Mouse (Mus musculus) frontal cortex, postnatal 14 days (tissue): ENCODE results near the gene Utp20.
"Not testable (repeated sequence)": the region's sequence is repeated elsewhere in the genome, so short reads cannot be mapped to it uniquely, and the experiment has no call there.

Source experiments
- DNase-seq, 2 experiments: peaks; one replicate each; pipeline ENCODE4 v3.0.0; 2022; ENCODE audit warnings: low spot score in 2 of 2

Utp20 gene

DNA sequence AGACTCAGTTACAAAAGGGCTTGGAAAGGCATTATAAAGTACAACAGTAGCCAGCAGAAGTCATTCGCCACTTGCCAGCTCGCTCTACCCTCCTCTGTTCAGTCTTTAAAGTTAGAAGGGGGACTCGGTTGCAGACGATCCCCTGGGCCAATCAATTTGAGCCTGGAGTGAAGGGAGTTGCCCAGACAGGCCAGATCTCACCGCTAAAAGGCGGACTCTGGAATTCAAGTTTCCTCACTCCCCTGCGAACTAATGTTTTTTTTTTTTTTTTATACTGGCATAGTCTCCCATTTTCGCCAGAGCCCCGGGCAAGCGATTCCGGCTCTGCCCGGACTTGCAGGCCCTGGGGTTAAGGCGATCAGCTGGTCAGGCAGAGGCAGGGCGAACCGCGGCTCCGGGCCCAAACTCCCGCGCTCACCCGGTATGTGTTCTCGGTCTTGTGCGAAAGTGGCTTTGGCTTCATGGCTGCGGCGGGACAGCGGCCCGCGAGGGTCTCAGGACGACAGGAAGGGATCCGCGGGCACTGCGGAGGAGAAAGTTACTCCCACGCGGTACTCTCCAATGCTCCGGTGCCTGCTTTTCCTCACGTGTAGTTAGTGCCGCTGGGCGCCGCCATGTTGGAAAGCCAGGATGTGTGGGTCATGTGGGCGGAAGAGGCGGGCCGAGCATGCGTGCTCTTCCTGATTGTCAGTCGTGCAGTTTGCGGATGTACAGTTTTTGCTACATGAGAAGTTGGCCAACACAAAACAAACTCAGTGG lies at the start of gene Utp20:
Gene Utp20 (minus strand): TSS at position 617 of the 759 bp plus-strand sequence.
- DNase-seq = peak; percentile 68 to 79

DNA sequence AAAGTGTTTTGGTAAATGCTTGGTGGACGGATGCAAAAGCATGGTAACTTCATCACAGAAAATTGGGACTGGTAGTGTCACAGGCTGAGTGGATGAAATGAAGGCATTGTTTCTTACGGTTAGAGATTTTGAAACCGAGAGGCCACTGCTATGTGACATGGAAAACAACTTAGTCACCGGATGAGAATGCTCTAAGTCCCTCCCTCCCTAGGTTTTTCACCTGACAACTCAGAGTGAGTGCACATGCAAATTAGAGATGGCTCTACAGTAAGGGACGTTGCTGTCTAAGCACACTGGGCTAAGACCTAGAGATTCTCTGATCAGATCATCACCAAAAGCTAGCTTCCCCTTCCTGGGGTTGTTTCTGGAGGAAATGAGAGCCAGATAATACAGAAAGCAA lies 48.3 kb upstream of the Utp20 start:
- no peak for DNase-seq

DNA sequence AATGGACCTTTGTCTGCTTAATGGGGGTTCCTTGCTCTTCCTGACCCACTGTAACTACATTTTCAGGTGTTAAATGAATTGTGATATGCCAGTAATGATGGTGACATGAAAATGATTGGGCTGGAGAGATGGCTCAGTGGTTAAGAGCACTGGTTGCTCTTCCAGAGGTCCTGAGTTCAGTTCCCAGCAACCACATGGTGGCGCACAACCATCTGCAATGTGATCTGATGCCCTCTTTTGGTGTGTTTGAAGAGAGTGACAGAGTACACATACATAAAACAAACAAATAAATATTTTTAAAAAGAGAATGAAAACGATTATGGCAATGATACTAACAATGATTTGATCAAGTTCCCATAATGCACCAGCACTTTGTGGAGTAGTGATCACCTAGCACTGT lies 39.4 kb upstream of the Utp20 start:
- no peak for DNase-seq

DNA sequence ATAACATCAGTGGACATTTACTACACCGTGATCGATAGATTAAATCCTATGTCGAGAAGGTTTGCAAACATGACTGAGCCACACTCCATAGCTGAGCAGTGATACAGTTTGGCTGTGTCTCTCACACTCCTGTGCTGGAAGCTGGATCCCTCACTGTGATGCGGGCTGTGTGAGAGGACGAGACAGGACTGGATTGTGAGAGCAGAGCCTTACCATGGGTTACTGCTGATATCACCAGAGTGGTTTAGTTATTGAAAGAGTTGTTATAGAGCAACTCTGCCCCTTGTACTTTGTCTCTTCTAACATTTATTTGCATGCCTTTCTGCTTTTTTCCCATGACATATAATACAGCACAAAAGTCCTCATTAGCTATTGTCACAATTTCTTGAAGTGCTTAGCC lies 35.7 kb upstream of the Utp20 start:
- DNase-seq = no peak

DNA sequence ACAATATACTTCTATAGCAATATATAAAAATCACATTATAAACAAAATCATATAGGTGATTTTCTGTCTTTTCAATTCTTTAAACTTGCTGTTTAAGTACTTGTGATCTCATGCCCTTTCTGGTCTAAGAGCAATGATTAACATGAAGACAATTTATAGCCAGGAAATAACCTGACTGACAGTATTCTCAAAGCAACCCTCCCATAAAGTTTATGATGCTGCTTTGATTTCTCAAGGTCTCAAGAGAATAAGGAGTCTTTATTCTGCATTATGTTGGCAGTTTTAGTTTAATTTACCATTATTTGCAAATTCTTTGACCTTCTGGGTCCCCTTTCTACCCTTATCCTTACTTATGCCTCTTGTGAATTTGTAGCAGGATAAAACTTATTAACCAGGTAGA lies 34.8 kb upstream of the Utp20 start:
- DNase-seq = no peak

DNA sequence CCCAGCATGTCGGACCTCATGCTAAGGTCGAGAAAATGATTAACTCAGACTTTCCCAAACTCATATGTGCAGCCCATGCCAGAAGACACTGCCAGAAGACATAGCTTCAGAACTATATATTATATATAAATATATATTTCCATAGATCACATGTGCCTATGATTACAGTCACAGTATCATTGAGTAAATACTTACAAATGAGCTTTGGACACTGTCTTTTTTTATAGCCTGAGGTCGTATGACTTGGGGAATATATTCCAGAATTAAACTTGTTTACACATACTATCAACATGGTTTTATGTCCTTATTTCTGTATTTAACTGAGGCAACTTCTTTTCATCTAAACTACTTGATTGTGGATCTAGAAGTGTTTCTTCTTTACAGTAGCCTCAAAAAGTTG lies 34.3 kb upstream of the Utp20 start:
- no peak for DNase-seq

DNA sequence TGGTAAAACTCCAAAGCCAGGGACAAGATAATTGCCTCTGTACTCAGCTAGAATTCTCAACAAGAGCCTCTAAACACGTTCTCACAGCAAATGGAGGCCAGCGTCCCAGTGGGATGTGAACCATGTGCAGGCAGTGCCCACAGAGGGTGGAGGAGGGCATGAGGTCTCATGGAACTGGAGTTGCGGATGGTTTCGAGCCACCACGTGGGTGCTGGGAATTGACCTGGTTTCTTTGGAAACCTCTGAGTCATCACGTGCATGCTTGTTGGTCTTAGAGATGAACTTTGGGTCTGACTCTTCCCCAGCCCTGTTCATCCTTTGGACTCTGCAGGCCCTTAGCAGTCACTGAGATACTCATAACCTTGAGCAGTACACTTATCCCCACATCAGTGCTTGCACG lies 26.7 kb upstream of the Utp20 start:
- DNase-seq = no peak

DNA sequence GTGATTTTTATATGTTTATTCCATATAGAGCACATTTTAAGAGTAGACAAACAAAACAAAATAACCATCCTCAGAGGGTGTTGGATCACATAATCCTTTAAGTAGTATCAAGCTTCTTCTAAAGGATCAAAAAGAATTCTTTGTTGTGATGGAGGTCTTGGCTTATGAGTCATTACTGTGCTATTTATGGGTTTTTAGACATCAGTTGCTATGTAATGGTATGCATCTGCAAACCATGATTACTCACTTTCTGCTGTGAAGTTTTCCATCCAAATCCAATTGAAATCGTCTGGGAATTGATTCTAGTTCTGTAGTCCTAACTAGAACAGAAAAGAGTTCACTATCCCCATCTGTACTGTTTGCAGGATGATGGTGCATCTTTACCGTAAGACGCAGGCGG lies 23.4 kb upstream of the Utp20 start:
- DNase-seq = no peak

DNA sequence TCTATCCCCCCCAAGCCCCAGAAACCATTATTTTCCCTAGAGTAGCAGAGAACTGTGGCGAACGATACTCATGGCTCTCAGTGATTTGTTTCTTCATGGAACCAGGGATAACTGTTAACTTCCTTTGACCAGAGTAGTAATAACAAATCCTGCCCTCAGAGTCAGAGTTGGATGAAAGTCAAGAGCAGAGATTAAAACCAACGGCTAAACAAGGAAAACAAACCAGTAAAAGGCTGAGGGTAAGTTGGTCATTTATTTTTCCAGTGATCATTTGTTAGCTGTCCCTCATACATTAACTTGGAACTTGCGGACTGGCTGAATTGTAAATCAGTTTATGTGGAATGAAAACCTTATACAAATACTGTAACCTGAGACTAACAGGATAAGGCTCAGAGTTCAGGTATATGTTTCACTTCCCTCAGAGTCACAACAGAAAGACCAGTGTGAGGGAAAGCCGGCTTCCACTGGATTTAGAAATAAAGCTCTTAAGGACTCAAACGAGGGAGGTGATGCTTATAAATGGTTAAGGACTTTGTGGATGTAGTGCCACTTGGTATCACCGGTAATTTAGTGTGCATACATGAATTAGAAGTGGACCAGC lies 22.4 kb upstream of the Utp20 start:
- no peak for DNase-seq

DNA sequence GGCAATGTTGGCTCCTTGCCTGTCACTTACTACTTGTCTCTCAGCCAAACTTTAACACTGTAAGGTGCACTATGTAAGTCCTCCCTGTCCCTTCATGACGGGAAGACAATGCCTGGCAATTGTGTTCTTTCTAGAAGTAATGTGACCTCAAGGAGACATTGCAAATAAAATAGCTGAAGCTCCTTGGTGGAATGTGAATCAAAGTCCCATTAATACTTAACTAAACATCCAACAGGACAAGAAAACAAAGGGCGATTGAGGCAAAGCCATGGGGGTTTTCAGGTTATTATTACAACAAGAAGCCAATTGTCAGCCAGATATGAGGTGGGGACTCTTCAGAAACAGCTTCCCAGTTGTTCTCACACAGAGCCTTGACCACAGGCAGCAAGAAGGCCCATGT lies 7.6 kb upstream of the Utp20 start:
- DNase-seq = no peak

DNA sequence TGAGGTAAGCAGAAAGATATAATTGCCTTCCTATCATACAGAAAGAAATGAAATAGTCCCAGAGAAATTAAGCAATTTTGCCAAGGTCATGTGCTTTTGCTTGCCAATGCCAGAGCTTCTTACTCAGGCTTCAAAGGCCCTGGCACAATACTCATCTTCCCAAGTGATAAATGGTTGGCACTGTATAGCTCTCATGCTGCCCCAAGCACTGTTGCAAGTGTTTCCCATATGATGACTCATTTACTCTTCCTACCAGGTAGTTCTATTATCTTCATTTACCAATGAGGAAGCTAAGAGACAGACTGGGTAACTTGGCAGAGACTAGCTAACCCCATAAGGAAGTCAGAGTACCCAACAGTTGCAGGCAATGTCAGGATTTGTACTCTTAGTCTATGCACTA lies 1.8 kb upstream of the Utp20 start:
- no peak for DNase-seq

DNA sequence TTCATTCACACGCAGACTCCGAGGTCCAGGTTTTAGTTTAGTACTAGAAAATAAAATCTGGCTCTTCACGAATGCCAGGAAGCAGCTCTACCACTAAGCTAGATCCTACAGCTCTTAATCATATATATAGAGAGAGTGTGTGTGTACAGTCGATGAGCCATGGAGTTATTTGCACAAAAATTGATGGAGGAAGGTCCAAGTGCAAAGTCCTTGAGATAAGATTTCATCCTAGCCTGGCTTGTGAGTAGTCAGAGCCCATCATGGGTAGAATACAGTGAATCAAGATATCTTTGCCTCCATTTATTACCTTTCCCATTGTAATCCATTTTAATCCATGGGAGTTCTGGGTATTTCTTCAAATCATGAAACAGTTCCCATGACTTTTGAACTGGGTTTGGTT lies 992 bp upstream of the Utp20 start:
- DNase-seq = no peak

DNA sequence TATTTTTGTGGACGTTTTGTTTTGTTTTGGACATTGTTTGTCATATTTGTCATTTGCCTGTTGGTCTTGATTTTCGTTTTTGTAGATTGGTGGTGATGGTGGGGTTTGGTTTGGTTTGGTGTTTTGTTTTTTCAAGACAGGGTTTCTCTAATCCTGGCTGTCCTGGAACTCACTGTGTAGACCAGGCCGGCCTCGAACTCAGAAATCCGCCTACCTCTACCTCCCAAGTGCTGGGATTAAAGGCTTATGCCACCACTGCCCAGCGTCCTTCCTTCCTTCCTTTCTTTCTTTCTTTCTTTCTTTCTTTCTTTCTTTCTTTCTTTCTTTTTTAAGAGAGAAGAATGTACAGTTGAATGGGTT lies 323 bp upstream of the Utp20 start:
- DNase-seq = not testable (repeated sequence)

DNA sequence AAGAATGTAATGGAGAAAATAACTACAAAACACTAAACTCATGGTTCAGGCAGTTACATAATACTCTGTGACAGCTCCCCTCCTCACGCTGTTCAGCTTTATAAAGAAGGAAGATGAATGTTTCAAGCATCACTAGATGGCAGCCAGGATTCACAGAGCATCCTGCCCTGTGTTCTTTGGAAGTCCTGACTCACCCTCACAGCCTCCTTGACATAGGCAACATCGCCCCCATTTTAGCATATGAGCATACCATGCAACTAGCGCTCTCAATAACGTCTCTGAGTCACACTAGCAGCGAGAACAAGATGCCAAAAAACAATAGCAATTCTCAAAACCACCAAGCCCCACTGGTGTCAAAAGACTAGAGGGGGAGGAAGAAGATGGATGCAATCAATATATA lies 9.3 kb downstream of the Utp20 start:
- DNase-seq = no peak

DNA sequence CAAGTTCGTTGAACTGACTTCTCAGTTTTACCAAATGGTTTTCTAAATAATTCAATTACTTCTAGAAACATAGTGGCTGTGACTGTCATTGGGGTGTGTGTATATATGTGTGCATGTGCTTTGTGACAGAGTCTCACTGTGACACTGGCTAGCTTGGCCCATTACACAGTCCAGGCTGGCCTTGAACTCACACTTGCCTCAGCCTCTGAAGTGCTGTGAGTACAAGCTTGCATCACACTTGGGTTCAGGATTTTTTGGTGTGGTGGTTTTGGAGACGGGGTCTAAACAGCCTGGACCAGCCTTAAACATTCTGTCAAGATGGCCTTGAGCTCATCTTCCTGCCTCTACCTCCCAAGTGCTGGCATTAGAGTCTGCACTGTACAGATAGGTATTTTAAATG lies 11.3 kb downstream of the Utp20 start:
- DNase-seq = no peak

DNA sequence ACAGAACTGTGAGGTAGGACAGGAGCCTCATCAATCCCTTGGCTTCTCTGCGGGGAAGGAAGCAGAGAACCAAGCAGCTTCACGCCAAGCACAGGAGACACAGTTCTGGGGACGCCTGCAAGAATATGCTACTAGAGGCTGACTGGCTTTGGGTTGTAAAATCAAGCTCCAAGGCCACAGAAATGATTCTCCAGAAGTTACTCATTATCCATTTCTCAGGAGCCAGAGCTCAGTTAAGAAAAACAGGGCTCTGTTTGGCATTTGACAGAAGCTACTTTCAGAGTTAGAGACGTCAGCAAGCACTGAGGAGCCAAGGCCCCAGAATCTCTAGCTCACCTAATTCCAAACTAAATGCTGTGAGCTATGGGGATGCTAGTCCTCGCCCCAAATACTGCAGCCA lies 14.9 kb downstream of the Utp20 start:
- no peak for DNase-seq

DNA sequence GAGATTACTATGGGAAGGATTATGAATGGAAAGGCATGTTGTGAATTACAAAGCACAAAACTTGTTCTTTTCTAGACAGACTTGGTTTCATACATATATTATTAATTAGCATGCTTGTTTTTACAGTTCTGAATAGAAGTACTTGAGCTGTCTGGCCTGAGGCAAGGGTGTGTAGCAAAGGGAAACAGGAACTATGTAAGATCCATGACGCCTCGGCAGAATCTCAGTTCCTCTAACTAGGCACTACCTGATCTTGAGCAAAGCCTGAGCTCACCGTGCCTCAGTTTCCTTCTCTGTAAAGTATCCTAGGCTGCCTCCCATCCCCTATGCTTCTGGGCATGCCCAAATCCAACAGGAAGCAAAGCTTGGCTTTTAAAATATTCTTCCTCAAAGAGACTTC lies 24.4 kb downstream of the Utp20 start:
- no peak for DNase-seq

DNA sequence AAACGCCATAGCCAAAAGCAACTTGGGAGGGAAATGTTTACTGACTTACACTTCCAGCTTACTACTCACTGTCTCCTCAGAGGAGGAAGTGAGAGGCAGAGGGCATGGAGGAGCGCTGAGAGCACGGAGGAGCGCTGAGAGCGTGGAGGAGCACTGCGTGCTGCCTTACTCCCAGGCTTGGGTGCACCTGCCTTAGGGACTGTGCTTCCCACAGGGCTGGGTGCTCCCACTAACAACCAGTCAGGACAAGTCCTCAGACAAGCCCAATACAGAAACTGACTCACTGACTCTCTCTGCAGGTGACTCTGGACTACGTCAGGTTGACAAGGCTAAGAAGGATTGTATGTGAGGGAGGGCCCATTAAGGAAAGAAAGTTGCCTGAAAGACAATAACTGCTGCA lies 27.2 kb downstream of the Utp20 start:
- DNase-seq = no peak

DNA sequence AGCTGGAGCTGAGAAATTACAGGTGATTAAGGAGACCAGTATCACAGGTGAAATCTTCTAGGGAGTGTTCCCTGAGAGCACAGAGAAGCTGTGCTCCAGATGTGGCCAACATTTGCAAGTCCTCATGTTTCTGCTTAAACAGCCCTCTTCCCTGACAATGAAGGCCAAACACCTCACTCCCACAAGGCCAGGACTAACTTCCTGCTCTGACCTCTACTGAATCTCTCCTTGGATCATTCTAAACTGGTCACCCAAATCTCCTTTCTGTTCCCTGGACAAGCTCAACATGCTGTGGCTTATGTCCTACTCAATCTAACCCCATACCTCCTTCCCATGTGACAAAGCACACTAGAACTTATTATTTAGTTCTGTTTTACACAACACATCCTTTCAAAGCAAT lies 29.2 kb downstream of the Utp20 start:
- DNase-seq = no peak

DNA sequence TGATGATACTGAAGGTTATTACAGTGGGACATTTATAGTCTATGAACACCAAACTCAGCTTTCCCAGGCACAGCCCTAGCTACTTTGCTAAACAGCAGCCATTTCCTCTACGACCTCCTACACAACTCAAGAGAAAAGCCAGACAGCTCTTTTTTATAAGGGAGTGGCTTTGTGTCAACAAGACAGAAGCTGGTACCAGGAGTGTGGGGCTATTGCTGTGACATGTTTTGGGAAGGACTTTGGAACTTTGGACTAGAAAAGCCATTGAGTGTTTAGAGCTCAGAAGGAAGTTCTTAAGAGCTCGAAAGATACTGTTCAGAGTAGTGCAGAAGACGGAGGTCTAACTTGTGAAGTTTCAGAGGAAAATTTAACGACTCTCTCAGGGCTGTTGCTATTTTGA lies 29.7 kb downstream of the Utp20 start:
- DNase-seq = no peak

DNA sequence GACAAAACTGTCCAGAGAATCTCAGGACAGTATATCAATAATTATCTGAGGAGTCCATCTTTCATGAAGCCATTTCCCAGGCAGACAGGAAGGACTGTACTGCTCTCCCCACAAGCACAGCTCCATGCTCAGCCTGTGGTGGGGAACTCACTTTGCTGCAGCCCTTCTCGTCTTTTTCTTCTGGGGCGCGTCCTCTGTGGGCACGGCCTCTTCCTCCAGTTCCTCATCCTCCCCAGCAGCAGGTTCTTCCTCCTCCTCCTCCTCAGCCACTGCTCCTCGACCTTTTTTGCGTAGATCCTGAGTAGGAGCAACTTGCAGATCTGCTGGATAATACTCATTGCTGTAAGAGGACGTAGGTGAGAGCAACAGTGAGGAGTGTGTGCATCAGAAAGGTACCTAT lies 31.4 kb downstream of the Utp20 start:
- no peak for DNase-seq

DNA sequence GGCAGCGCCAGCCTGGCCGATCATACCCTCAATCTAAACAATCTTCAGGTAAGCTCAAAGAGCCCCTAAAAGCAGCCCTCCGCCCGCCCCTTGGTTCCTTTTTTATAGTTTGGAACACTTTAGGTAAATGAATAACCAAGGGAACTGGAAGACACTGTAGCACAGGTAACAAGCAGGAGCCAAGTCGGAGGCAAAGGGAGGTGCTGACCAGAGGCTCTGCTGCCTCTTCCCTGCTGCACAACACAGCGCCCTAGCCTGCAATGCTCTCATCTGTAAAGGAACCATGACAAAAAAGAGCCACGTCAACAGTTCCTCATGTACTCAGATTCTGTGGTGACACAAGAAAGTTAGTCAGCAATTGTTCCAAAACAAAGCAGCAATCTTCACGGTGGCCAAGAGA lies 32.0 kb downstream of the Utp20 start:
- no peak for DNase-seq

DNA sequence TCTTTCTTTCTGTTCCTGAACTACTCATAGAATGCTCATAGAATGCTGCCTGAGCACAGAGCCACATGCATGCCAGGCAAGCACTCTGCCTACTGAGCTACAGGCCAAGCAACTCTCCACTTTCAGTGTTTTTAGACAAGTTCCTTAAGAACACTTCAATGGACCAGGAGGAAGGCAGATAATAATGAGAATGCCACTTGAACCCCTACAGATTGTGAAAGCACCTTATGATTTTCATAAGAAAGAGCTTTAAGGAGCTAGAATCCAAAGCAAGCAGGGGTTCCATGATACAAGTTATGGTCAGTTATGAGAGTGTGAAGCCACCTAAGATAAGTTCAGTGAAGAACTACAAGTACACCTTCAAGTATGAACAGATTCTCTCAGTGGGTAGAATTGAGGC lies 32.9 kb downstream of the Utp20 start:
- no peak for DNase-seq

DNA sequence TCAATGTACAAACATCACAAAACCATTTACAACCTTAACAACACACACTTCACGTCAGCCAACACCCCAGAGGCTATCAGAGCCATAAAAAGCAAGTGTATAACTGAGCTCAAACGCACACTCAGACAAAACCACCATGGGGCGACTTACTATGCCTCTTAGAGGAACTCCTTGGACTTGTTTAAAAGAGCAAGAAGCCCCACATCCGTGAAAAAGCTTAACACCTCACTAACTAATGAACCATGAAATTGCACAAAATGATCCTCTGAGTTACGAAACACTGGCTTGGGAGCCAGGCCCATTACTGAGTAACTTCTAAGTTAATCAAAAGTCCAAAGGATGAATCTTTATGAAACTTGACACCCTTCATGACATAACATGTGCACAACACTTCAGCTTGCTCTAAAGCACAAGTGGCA lies 42.1 kb downstream of the Utp20 start:
- DNase-seq = no peak
